In genomic region chr10:25268476-25269351, GRCm38 (mm10) we compare ENCODE assay signal across 8 mouse cellular contexts. TPM values are rescaled to one million over a fixed set of nuclear protein-coding genes. Genes with fewer than 3 reads are reported as not detected.
DNase-seq lines count a peak whose midpoint lies in the region; ATAC-seq and TF ChIP-seq lines count a peak whose summit lies in the region.

No protein-coding gene starts in this region.

- H3K9me3 ChIP-seq in heart, embryonic 11.5 days (replicated peaks; ENCODE audit: control insufficient read depth, low read length) = no peaks in the 10 kb centered on the region
- no peaks in the 10 kb centered on the region for H3K9me3 ChIP-seq in E14TG2a.4 (ENCODE audit: low read length)
- H3K9me3 ChIP-seq in embryonic facial prominence, embryonic 11.5 days (replicated peaks; ENCODE audit: control insufficient read depth, low read length) = no peaks in the 10 kb centered on the region
- H3K9me3 ChIP-seq in hindbrain, embryonic 15.5 days = no peaks in the 10 kb centered on the region
- no peaks in the 10 kb centered on the region for H3K9me3 ChIP-seq in liver, embryonic 14.5 days (ENCODE audit: control insufficient read depth, low read length)

- H3K36me3 ChIP-seq in heart, embryonic 11.5 days (ENCODE audit: control insufficient read depth, insufficient read depth, low read length) = 0 out of 2 replicates have a peak, but pooled peaks cover 3% of the 10 kb centered on the region
- H3K36me3 ChIP-seq in E14TG2a.4 (ENCODE audit: insufficient read depth, low read length) = peaks cover 29% of the 10 kb centered on the region
- no peaks in the 10 kb centered on the region for H3K36me3 ChIP-seq in embryonic facial prominence, embryonic 11.5 days (replicated peaks; ENCODE audit: control insufficient read depth, insufficient read depth, low read depth, low read length)
- no peaks in the 10 kb centered on the region for H3K36me3 ChIP-seq in hindbrain, embryonic 15.5 days
- peaks cover 8% of the 10 kb centered on the region; the same call in 1 of the 2 replicates for H3K36me3 ChIP-seq in liver, embryonic 14.5 days (replicated peaks; ENCODE audit: control insufficient read depth, insufficient read depth, low read depth)

- H3K27me3 ChIP-seq in heart, embryonic 11.5 days (ENCODE audit: control insufficient read depth, insufficient read depth, low read length) = no peaks in the 10 kb centered on the region
- H3K27me3 ChIP-seq in E14TG2a.4 (ENCODE audit: insufficient read depth, low read length) = no peaks in the 10 kb centered on the region
- no peaks in the 10 kb centered on the region for H3K27me3 ChIP-seq in embryonic facial prominence, embryonic 11.5 days (ENCODE audit: control insufficient read depth, insufficient read depth, low read length)
- no peaks in the 10 kb centered on the region for H3K27me3 ChIP-seq in hindbrain, embryonic 15.5 days
- no peaks in the 10 kb centered on the region for H3K27me3 ChIP-seq in liver, embryonic 14.5 days (ENCODE audit: control insufficient read depth, insufficient read depth, low read length)

- ATAC-seq in heart, embryonic 11.5 days (replicated peaks; ENCODE audit: insufficient number of reproducible peaks, low FRiP score, low TSS enrichment) = no peak
- peak; percentile 20 for ATAC-seq in embryonic facial prominence, embryonic 11.5 days (replicated peaks; ENCODE audit: insufficient number of reproducible peaks, low FRiP score, low TSS enrichment, low read depth)
- ATAC-seq in hindbrain, embryonic 15.5 days (ENCODE audit: low FRiP score, low read depth) = peak; percentile 80
- ATAC-seq in liver, embryonic 14.5 days (ENCODE audit: insufficient read depth) = peak; percentile 49; the same call in 1 of the 2 replicates

- no peak overlapping the region for H3K4me3 ChIP-seq in heart, embryonic 11.5 days (ENCODE audit: low read depth, low read length)
- H3K4me3 ChIP-seq in E14TG2a.4 (replicated peaks; ENCODE audit: low read length) = no peak overlapping the region
- H3K4me3 ChIP-seq in embryonic facial prominence, embryonic 11.5 days (ENCODE audit: low read depth, low read length) = no peak overlapping the region
- H3K4me3 ChIP-seq in hindbrain, embryonic 15.5 days = no peak overlapping the region
- no peak overlapping the region for H3K4me3 ChIP-seq in liver, embryonic 14.5 days (ENCODE audit: insufficient read depth in 1 of 2, low read depth in 2 of 2, low read length in 2 of 2)

- H3K27ac ChIP-seq in heart, embryonic 11.5 days (ENCODE audit: low read depth, low read length) = no peak overlapping the region
- no peak overlapping the region for H3K27ac ChIP-seq in embryonic facial prominence, embryonic 11.5 days (replicated peaks; ENCODE audit: low read depth, low read length)
- no peak overlapping the region for H3K27ac ChIP-seq in hindbrain, embryonic 15.5 days (replicated peaks)
- no peak overlapping the region for H3K27ac ChIP-seq in liver, embryonic 14.5 days

- whole genome bisulfite sequencing in heart, embryonic 11.5 days (ENCODE audit: insufficient replicate concordance) = 49% methylated on average over 18 of the region's 18 CpGs
- 51% methylated on average over 18 of the region's 18 CpGs for WGBS in embryonic facial prominence, embryonic 11.5 days
- WGBS in hindbrain, embryonic 15.5 days = 55% methylated on average over 18 of the region's 18 CpGs
- 47% methylated on average over 18 of the region's 18 CpGs for WGBS in liver, embryonic 14.5 days (ENCODE audit: insufficient replicate concordance)

- TF ChIP-seq EP300 in liver, embryonic 14.5 days (IDR thresholded peaks at IDR 0.05; ENCODE audit: low read depth) = no peak

- no peak overlapping the region for H3K9ac ChIP-seq in heart, embryonic 11.5 days (ENCODE audit: low read depth, low read length)
- H3K9ac ChIP-seq in embryonic facial prominence, embryonic 11.5 days (replicated peaks; ENCODE audit: low read length) = no peak overlapping the region
- H3K9ac ChIP-seq in hindbrain, embryonic 15.5 days = no peak overlapping the region
- no peak overlapping the region for H3K9ac ChIP-seq in liver, embryonic 14.5 days (replicated peaks)

- DNase-seq in heart, adult 18-20 months = peak; percentile 70 to 84
- DNase-seq in embryonic facial prominence, embryonic 11.5 days (ENCODE audit: low spot score) = peak; percentile 85
- DNase-seq in liver, embryonic 14.5 days (ENCODE audit: low read depth in 3 of 3, low spot score in 3 of 3) = peak; percentile 24 to 41 (median 32)
- DNase-seq in retina, adult 2 months (ENCODE audit: low read depth, low spot score) = peak; percentile 38
- DNase-seq in cerebellum, adult 18-20 months = no peak

- peak; percentile 19; the same call in 1 of the 2 replicates for TF ChIP-seq CTCF in E14TG2a.4 (conservative IDR thresholded peaks at IDR 0.05; ENCODE audit: low read length)
- TF ChIP-seq CTCF in liver, embryonic 14.5 days (IDR thresholded peaks at IDR 0.05; ENCODE audit: low read depth) = peak; percentile 36

- H3K4me2 ChIP-seq in heart, embryonic 11.5 days = no peak overlapping the region
- no peak overlapping the region for H3K4me2 ChIP-seq in embryonic facial prominence, embryonic 11.5 days (ENCODE audit: low read depth, low read length)
- no peak overlapping the region for H3K4me2 ChIP-seq in hindbrain, embryonic 15.5 days
- no peak overlapping the region for H3K4me2 ChIP-seq in liver, embryonic 14.5 days (ENCODE audit: low read depth)

- no peaks in the 10 kb centered on the region for H3K4me1 ChIP-seq in heart, embryonic 11.5 days (ENCODE audit: control insufficient read depth, insufficient read depth, low read length)
- peaks cover 7% of the 10 kb centered on the region for H3K4me1 ChIP-seq in E14TG2a.4 (replicated peaks; ENCODE audit: low read depth, low read length)
- H3K4me1 ChIP-seq in embryonic facial prominence, embryonic 11.5 days (ENCODE audit: control insufficient read depth, insufficient read depth, low read length) = no peaks in the 10 kb centered on the region
- no peaks in the 10 kb centered on the region for H3K4me1 ChIP-seq in hindbrain, embryonic 15.5 days (replicated peaks)
- H3K4me1 ChIP-seq in liver, embryonic 14.5 days (replicated peaks; ENCODE audit: control insufficient read depth in 2 of 2, insufficient read depth in 2 of 2, low read length in 1 of 2) = no peaks in the 10 kb centered on the region

RNA-seq across cellular contexts. Expression of gene Akap7, which starts 39.0 kb away (rescaled TPM):
- total RNA-seq in heart, adult 18-20 months (2021) = 10 to 100 TPM; 52.6 to 62.5 TPM
- 28.5 and 31.7 TPM in 2 replicates for polyA plus RNA-seq in heart, embryonic 11.5 days (2014; fragmentation: Nextera tagmentation; extraction: Ambion mirVana)
- 24.8 and 28.6 TPM in 2 replicates for polyA plus RNA-seq in embryonic facial prominence, embryonic 11.5 days (2014; fragmentation: Nextera tagmentation; extraction: Ambion mirVana)
- 51.6 and 57.7 TPM in 2 replicates for polyA plus RNA-seq in hindbrain, embryonic 15.5 days (2015; fragmentation: Nextera tagmentation; extraction: Ambion mirVana)
- 6.5 and 14.3 TPM in 2 replicates for polyA plus RNA-seq in liver, embryonic 14.5 days (2012; rRNA removed)
- polyA plus RNA-seq in liver, embryonic 14.5 days (2014; fragmentation: Nextera tagmentation; extraction: Ambion mirVana) = 26.8 and 33.4 TPM in 2 replicates

Comparison
In these comparisons a context has a peak if more than half of its experiments do, and no peak if none do; other contexts are left out.
1. DNase-seq: peak in heart, adult 18-20 months (2 of 2), embryonic facial prominence, embryonic 11.5 days (single experiment), liver, embryonic 14.5 days (3 of 3) and retina, adult 2 months (single experiment); none in cerebellum, adult 18-20 months (0 of 2).